Mouse (Mus musculus): ENCODE results near the gene Gm8024. TPM values are rescaled to one million over a fixed set of nuclear protein-coding genes. Genes with fewer than 3 reads are reported as not detected.
"Not testable (repeated sequence)": the region's sequence is repeated elsewhere in the genome, so short reads cannot be mapped to it uniquely, and the experiment has no call there.

The Gm8024 gene
- not detected in 2 replicates for polyA plus RNA-seq (2015; fragmentation: Nextera tagmentation; extraction: Ambion mirVana)

DNA sequence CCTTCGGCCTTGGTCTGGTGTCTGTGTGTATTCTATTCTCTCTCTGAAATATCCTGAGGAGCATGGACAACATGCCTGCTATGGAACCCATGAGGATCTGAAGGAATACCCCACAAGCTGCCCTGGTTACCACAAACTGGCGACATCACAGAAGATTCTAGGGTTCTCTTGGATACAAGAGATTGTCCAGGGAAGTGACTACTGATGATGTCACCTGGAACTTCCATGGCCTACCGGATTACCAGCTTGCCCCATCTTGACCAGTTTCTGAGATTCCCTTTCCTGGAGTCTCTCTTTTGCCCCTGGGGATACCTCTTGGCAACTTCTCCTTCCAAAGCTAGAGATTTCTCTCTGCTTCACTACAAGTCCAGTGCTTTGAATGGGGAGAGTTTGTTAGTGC lies at the start of gene Gm8024:
Gene Gm8024, minus strand, starts transcription at position 101 of the 400 bp plus-strand sequence.
- not testable (repeated sequence) for H3K9me3 ChIP-seq (ENCODE audit: control insufficient read depth, low read length); H3K36me3 ChIP-seq (ENCODE audit: control insufficient read depth, insufficient read depth, low read length); ATAC-seq (ENCODE audit: low read depth); H3K4me1 ChIP-seq (replicated peaks; ENCODE audit: control insufficient read depth, insufficient read depth, low read length); H3K4me3 ChIP-seq (ENCODE audit: low read length); H3K4me2 ChIP-seq (ENCODE audit: low read depth, low read length); H3K9ac ChIP-seq (ENCODE audit: low read length); H3K27ac ChIP-seq (ENCODE audit: low read length); H3K27me3 ChIP-seq (ENCODE audit: control insufficient read depth, insufficient read depth, low read depth, low read length)
- 100% methylated on average over 1 of the region's 3 CpGs for WGBS

GRCm38 (mm10) chr14:42543170-42543701 lies 19.2 kb upstream of the Gm8024 start:
- H3K27ac ChIP-seq (ENCODE audit: low read length); H3K4me1 ChIP-seq (replicated peaks; ENCODE audit: control insufficient read depth, insufficient read depth, low read length); H3K9ac ChIP-seq (ENCODE audit: low read length); H3K9me3 ChIP-seq (ENCODE audit: control insufficient read depth, low read length); H3K4me3 ChIP-seq (ENCODE audit: low read length); ATAC-seq (ENCODE audit: low read depth); H3K36me3 ChIP-seq (ENCODE audit: control insufficient read depth, insufficient read depth, low read length); H3K27me3 ChIP-seq (ENCODE audit: control insufficient read depth, insufficient read depth, low read depth, low read length); H3K4me2 ChIP-seq (ENCODE audit: low read depth, low read length): not testable (repeated sequence)
- 7% methylated on average over 20 of the region's 31 CpGs for WGBS

- H3K27ac ChIP-seq (ENCODE audit: low read length); H3K4me3 ChIP-seq (ENCODE audit: low read length); H3K9ac ChIP-seq (ENCODE audit: low read length); H3K9me3 ChIP-seq (ENCODE audit: control insufficient read depth, low read length); H3K36me3 ChIP-seq (ENCODE audit: control insufficient read depth, insufficient read depth, low read length); H3K27me3 ChIP-seq (ENCODE audit: control insufficient read depth, insufficient read depth, low read depth, low read length); H3K4me1 ChIP-seq (replicated peaks; ENCODE audit: control insufficient read depth, insufficient read depth, low read length); ATAC-seq (ENCODE audit: low read depth); H3K4me2 ChIP-seq (ENCODE audit: low read depth, low read length): not testable (repeated sequence)
- 19% methylated on average over 17 of the region's 29 CpGs for WGBS
Observed at GRCm38 (mm10) chr14:42542316-42543169, 18.5 kb upstream of the Gm8024 start.

DNA sequence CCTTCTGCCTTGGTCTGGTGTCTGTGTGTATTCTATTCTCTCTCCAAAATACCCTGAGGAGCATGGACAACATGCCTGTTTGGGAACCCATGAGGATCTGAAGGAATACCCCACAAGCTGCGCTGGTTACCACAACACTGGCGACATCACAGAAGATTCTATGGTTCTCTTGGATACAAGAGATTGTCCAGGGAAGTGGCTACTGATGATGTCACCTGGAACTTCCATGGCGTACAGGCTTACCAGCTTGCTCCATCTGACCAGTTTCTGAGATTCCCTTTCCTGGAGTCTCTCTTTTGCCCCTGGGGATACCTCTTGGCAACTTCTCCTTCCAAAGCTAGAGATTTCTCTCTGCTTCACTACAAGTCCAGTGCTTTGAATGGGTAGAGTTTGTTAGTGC lies 21.8 kb downstream of the Gm8024 start, which contains the start of gene Gm8020:
Gene Gm8020, minus strand, starts transcription at position 101 of the 400 bp plus-strand sequence.
- H3K4me3 ChIP-seq (ENCODE audit: low read length): not testable (repeated sequence)

More for the DNA sequence above, 21.8 kb downstream of the Gm8024 start, which contains the start of gene Gm8020:
- not testable (repeated sequence) for ATAC-seq (ENCODE audit: low read depth); H3K4me2 ChIP-seq (ENCODE audit: low read depth, low read length); H3K27ac ChIP-seq (ENCODE audit: low read length); H3K4me1 ChIP-seq (replicated peaks; ENCODE audit: control insufficient read depth, insufficient read depth, low read length); H3K9me3 ChIP-seq (ENCODE audit: control insufficient read depth, low read length); H3K36me3 ChIP-seq (ENCODE audit: control insufficient read depth, insufficient read depth, low read length); H3K27me3 ChIP-seq (ENCODE audit: control insufficient read depth, insufficient read depth, low read depth, low read length); H3K9ac ChIP-seq (ENCODE audit: low read length)
- 69% methylated on average over 2 of the region's 3 CpGs for WGBS

Other genes with a start within 250 kb of the Gm8024 start
- not detected in 2 replicates for gene Gm9611, start 226.9 kb downstream of the Gm8024 start, polyA plus RNA-seq (2015; fragmentation: Nextera tagmentation; extraction: Ambion mirVana)
- not detected in 2 replicates for gene Gm7995, start 214.1 kb downstream of the Gm8024 start, polyA plus RNA-seq (2015; fragmentation: Nextera tagmentation; extraction: Ambion mirVana)
- gene Gm8005, start 84.6 kb downstream of the Gm8024 start, polyA plus RNA-seq (2015; fragmentation: Nextera tagmentation; extraction: Ambion mirVana): not detected in 2 replicates
- not detected in 2 replicates for gene Gm8011, start 60.4 kb downstream of the Gm8024 start, polyA plus RNA-seq (2015; fragmentation: Nextera tagmentation; extraction: Ambion mirVana)
- not detected in 2 replicates for gene Gm8020, start 21.9 kb downstream of the Gm8024 start, polyA plus RNA-seq (2015; fragmentation: Nextera tagmentation; extraction: Ambion mirVana)
- not detected in 2 replicates for gene Gm17124, start 75.6 kb upstream of the Gm8024 start, polyA plus RNA-seq (2015; fragmentation: Nextera tagmentation; extraction: Ambion mirVana)
- not detected in 2 replicates for gene Gm3633, start 117.6 kb upstream of the Gm8024 start, polyA plus RNA-seq (2015; fragmentation: Nextera tagmentation; extraction: Ambion mirVana)
- not detected in 2 replicates for gene Gm10378, start 131.7 kb upstream of the Gm8024 start, polyA plus RNA-seq (2015; fragmentation: Nextera tagmentation; extraction: Ambion mirVana)
- gene Gm3015, start 244.5 kb upstream of the Gm8024 start, polyA plus RNA-seq (2015; fragmentation: Nextera tagmentation; extraction: Ambion mirVana): not detected in 2 replicates